Mouse (Mus musculus): Measurements from ENCODE around the gene Mast4. TPM values are rescaled to one million over a fixed set of nuclear protein-coding genes. Genes with fewer than 3 reads are reported as not detected.

Mast4 gene
- polyA plus RNA-seq, 1 experiment from 2014 or later: 31.0 TPM

DNA sequence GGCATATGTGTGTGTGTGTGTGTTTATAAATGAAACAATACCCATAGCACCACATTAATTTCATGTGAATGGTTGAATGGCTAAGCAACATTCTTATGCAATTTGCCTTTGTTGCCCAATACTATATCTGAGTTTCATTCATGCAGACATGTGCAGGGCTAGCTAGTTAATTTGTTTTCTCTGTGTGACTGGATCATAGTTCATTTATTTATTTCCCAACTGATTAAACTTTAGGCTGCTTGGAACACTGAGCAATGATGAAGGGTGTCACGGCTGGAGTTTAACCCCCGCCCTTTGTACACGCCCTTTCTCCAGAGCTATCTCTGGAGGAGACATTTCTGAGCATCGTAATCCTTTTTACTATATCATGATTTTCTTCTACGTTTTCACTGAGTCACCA lies 481.4 kb downstream of the Mast4 start:
- H3K36me3 ChIP-seq (ENCODE audit: control insufficient read depth, insufficient read depth, low read length): peaks cover 2% of the 10 kb centered on the region; the same call in 1 of the 2 replicates
- no peak overlapping the region for H3K4me2 ChIP-seq (replicated peaks; ENCODE audit: low read depth, low read length)
- no peak overlapping the region for H3K4me3 ChIP-seq (ENCODE audit: low read length)
- H3K9ac ChIP-seq (ENCODE audit: low read depth, low read length): no peak overlapping the region
- WGBS: 85% methylated on average over 5 of the region's 5 CpGs
- H3K27me3 ChIP-seq (ENCODE audit: control insufficient read depth, insufficient read depth, low read length): no peaks in the 10 kb centered on the region
- no peak overlapping the region for H3K27ac ChIP-seq (ENCODE audit: low read depth, low read length)
- H3K4me1 ChIP-seq (ENCODE audit: control insufficient read depth, insufficient read depth, low read length): no peaks in the 10 kb centered on the region; the same call in 1 of the 2 replicates
- ATAC-seq (ENCODE audit: low FRiP score, low TSS enrichment): no peak
- no peaks in the 10 kb centered on the region for H3K9me3 ChIP-seq (ENCODE audit: control insufficient read depth, low read length)

DNA sequence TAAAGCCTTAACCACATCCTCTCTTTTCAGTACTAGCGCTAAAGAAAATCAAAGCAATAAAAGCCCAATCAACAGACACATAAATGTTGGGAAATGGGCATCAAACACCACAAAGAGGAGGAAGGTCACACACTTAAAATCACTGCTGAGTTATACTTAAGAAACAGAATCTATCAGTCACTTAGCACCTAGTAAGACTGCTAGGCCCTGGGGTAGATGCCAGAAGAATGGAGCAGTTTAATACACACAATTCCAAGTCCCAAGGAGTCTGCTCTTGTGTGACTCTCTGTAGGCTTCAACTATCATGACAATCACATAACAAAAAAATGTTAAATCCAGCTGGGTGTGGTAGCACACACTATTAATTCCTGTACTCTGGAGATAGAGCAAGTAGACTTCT lies 483.0 kb downstream of the Mast4 start:
- Histone ChIP-seq H3K27ac (ENCODE audit: low read depth, low read length) (no peak overlapping the region), H3K36me3 (ENCODE audit: control insufficient read depth, insufficient read depth, low read length) (peaks cover 2% of the 10 kb centered on the region; the same call in 1 of the 2 replicates), H3K9me3 (ENCODE audit: control insufficient read depth, low read length) (no peaks in the 10 kb centered on the region), H3K4me2 (replicated peaks; ENCODE audit: low read depth, low read length) (no peak overlapping the region), H3K9ac (ENCODE audit: low read depth, low read length) (no peak overlapping the region), H3K27me3 (ENCODE audit: control insufficient read depth, insufficient read depth, low read length) (no peaks in the 10 kb centered on the region), H3K4me1 (ENCODE audit: control insufficient read depth, insufficient read depth, low read length) (no peaks in the 10 kb centered on the region), H3K4me3 (ENCODE audit: low read length) (no peak overlapping the region)
- WGBS: 53% methylated on average over 1 of the region's 1 CpGs
- ATAC-seq (ENCODE audit: low FRiP score, low TSS enrichment): no peak

DNA sequence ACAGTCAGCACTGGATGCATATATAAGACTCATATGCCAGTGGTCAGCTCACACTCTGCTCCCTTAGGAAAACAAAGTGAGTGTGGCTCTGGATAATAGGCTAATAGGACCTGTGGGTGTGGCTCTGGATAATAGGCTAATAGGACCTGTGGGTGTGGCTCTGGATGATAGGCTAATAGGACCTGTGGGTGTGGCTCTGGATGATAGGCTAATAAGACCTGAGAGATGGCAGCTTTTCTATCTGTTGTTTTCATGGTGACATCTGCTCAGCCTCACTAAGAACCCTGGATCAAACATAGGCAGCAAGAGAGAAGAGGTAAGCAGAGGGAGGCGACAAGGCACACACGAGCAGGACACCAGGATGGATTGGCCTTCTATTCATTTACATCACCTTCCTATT lies 483.7 kb downstream of the Mast4 start:
- ATAC-seq (ENCODE audit: low FRiP score, low TSS enrichment): no peak
- 69% methylated on average over 2 of the region's 2 CpGs for WGBS
- Histone ChIP-seq H3K9ac (ENCODE audit: low read depth, low read length) (no peak overlapping the region), H3K9me3 (ENCODE audit: control insufficient read depth, low read length) (no peaks in the 10 kb centered on the region), H3K4me2 (replicated peaks; ENCODE audit: low read depth, low read length) (no peak overlapping the region), H3K27me3 (ENCODE audit: control insufficient read depth, insufficient read depth, low read length) (no peaks in the 10 kb centered on the region), H3K4me3 (ENCODE audit: low read length) (no peak overlapping the region), H3K27ac (ENCODE audit: low read depth, low read length) (no peak overlapping the region), H3K4me1 (ENCODE audit: control insufficient read depth, insufficient read depth, low read length) (no peaks in the 10 kb centered on the region), H3K36me3 (ENCODE audit: control insufficient read depth, insufficient read depth, low read length) (peaks cover 2% of the 10 kb centered on the region; the same call in 1 of the 2 replicates)

DNA sequence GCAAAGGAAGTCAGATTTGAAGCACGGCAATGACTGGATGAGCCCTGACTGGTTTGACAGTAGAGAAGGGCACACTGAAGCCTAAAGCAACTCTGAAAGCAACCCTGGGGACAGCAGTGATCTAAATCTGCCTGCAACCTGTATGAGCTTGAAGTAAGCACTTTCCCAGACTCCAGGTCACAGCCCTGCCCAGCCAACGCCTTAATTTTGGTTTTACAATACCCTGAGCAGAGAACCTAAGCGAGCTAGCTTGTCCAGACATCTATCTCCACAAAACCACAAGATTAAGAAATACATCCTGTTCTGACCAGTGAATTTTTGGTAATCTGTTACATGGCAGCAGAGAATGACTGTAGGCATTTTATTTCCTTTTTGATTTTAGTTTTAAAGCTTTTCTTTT lies 485.2 kb downstream of the Mast4 start:
- Histone ChIP-seq H3K4me3 (ENCODE audit: low read length) (no peak overlapping the region), H3K36me3 (ENCODE audit: control insufficient read depth, insufficient read depth, low read length) (peaks cover 2% of the 10 kb centered on the region; the same call in 1 of the 2 replicates), H3K4me1 (ENCODE audit: control insufficient read depth, insufficient read depth, low read length) (no peaks in the 10 kb centered on the region), H3K4me2 (replicated peaks; ENCODE audit: low read depth, low read length) (no peak overlapping the region), H3K27me3 (ENCODE audit: control insufficient read depth, insufficient read depth, low read length) (no peaks in the 10 kb centered on the region), H3K27ac (ENCODE audit: low read depth, low read length) (no peak overlapping the region), H3K9me3 (ENCODE audit: control insufficient read depth, low read length) (no peaks in the 10 kb centered on the region), H3K9ac (ENCODE audit: low read depth, low read length) (no peak overlapping the region)
- no peak for ATAC-seq (ENCODE audit: low FRiP score, low TSS enrichment)
- WGBS: 64% methylated on average over 3 of the region's 3 CpGs

DNA sequence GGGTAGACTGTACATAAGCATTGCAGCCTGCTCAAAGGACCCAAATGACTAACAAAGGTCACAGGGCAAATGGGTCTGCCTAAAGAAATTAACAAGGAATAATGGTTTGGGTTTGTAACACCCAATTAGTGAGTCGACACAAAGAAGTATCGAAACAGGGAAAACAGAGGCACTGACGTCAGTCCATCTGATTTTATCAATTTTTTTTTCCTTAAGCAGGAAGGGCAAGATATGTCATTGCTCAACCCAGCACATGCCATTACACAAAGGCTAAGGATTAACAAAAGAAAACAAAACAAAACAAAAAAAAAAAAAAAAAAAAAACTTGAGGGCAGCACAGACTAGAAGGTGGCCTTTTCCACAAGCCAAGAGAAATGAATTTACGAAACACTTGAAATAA lies 487.8 kb downstream of the Mast4 start:
- no peaks in the 10 kb centered on the region for H3K36me3 ChIP-seq (ENCODE audit: control insufficient read depth, insufficient read depth, low read length)
- peaks cover 3% of the 10 kb centered on the region; the same call in 1 of the 2 replicates for H3K4me1 ChIP-seq (ENCODE audit: control insufficient read depth, insufficient read depth, low read length)
- no peak overlapping the region for H3K4me2 ChIP-seq (replicated peaks; ENCODE audit: low read depth, low read length)
- no peak overlapping the region for H3K9ac ChIP-seq (ENCODE audit: low read depth, low read length)
- H3K27ac ChIP-seq (ENCODE audit: low read depth, low read length): no peak overlapping the region
- ATAC-seq (ENCODE audit: low FRiP score, low TSS enrichment): no peak
- 85% methylated on average over 4 of the region's 4 CpGs for WGBS
- H3K27me3 ChIP-seq (ENCODE audit: control insufficient read depth, insufficient read depth, low read length): no peaks in the 10 kb centered on the region
- no peak overlapping the region for H3K4me3 ChIP-seq (ENCODE audit: low read length)
- no peaks in the 10 kb centered on the region for H3K9me3 ChIP-seq (ENCODE audit: control insufficient read depth, low read length)

DNA sequence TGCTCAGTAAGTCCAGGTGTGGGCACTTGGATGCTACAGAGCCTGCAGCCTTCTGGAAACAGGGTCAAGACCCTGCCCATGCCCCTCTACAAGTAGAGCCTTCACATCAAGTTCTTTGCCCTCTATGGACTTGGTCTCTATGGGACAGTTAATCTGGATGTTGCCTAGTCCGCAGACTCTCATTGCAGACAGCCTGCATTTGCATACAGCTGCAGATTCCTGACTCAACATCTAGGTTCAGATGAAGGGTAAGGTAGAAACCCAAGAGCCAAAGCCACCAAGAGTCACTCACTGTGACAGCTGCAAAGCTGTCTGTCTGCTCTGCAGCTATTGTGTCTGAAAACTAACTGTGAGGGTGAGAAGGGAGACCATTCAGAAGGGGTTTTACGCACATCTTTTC lies 491.6 kb downstream of the Mast4 start:
- no peak overlapping the region for H3K4me2 ChIP-seq (replicated peaks; ENCODE audit: low read depth, low read length)
- 81% methylated on average over 2 of the region's 2 CpGs for WGBS
- ATAC-seq (ENCODE audit: low FRiP score, low TSS enrichment): no peak
- peaks cover 8% of the 10 kb centered on the region; the same call in 1 of the 2 replicates for H3K4me1 ChIP-seq (ENCODE audit: control insufficient read depth, insufficient read depth, low read length)
- no peak overlapping the region for H3K27ac ChIP-seq (ENCODE audit: low read depth, low read length)
- no peaks in the 10 kb centered on the region for H3K36me3 ChIP-seq (ENCODE audit: control insufficient read depth, insufficient read depth, low read length)
- H3K27me3 ChIP-seq (ENCODE audit: control insufficient read depth, insufficient read depth, low read length): no peaks in the 10 kb centered on the region
- no peak overlapping the region for H3K9ac ChIP-seq (ENCODE audit: low read depth, low read length)
- no peak overlapping the region for H3K4me3 ChIP-seq (ENCODE audit: low read length)
- H3K9me3 ChIP-seq (ENCODE audit: control insufficient read depth, low read length): no peaks in the 10 kb centered on the region

DNA sequence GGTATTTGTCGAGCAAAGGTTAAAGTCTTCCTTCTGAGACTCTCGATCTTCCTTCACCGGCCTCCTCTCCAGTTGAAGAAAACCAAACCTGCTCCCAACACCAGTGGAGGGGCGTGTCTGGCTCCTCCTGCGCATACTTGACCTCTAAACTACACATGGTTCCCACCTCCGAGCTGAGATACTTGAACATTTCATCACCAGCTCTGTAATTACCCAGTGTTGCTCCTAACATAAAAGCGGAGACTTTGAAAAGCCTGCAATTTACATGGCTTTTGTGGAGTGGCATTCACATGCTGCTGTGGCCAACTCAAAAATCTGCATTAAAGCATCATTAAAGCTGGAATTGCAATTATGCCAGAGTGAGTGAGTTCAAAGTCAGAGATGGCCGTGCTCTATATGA lies 492.1 kb downstream of the Mast4 start:
- 52% methylated on average over 8 of the region's 8 CpGs for WGBS
- Histone ChIP-seq H3K9me3 (ENCODE audit: control insufficient read depth, low read length) (no peaks in the 10 kb centered on the region), H3K9ac (ENCODE audit: low read depth, low read length) (no peak overlapping the region), H3K27me3 (ENCODE audit: control insufficient read depth, insufficient read depth, low read length) (no peaks in the 10 kb centered on the region), H3K4me2 (replicated peaks; ENCODE audit: low read depth, low read length) (no peak overlapping the region), H3K4me1 (ENCODE audit: control insufficient read depth, insufficient read depth, low read length) (peaks cover 8% of the 10 kb centered on the region; the same call in 1 of the 2 replicates), H3K36me3 (ENCODE audit: control insufficient read depth, insufficient read depth, low read length) (no peaks in the 10 kb centered on the region), H3K4me3 (ENCODE audit: low read length) (no peak overlapping the region), H3K27ac (ENCODE audit: low read depth, low read length) (no peak overlapping the region)
- ATAC-seq (ENCODE audit: low FRiP score, low TSS enrichment): no peak

DNA sequence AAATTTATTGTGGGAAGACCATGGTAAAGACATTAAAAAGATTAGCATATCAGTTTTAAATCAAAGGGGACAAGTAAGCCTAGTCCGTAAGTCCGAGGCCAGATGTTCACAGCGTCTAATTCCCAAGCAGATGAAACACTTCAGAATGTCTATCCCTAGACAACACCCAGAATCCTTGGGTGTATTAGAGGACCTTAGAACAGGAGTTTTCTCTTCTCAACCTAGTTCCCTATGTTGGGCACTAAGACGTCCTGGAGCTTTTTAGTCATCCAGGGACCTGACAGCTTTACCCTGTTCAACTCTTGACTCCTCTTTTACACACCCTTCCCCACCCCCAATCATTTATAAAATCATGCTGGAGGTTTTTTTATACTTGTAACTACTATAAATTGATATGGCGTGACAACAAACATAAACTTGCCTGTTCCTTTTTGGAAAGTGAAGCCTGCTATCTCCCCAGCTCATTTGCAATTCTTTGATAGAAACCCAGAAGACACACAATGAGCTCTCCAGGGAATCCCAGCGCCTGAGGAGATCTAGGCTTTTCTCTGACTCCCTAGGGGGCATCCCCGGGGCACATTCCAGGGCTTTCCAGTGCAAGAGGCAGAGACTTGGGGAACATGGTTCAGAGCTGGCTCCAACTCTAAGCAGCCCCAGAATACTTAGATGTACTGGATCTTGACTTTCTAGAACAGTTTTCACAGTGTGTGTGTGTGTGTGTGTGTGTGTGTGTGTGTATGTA lies 494.4 kb downstream of the Mast4 start:
- 52% methylated on average over 7 of the region's 7 CpGs for WGBS
- no peak for ATAC-seq (ENCODE audit: low FRiP score, low TSS enrichment)
- H3K27me3 ChIP-seq (ENCODE audit: control insufficient read depth, insufficient read depth, low read length): no peaks in the 10 kb centered on the region
- no peak overlapping the region for H3K9ac ChIP-seq (ENCODE audit: low read depth, low read length)
- no peak overlapping the region for H3K27ac ChIP-seq (ENCODE audit: low read depth, low read length)
- peaks cover 8% of the 10 kb centered on the region; the same call in 1 of the 2 replicates for H3K4me1 ChIP-seq (ENCODE audit: control insufficient read depth, insufficient read depth, low read length)
- no peaks in the 10 kb centered on the region for H3K9me3 ChIP-seq (ENCODE audit: control insufficient read depth, low read length)
- H3K36me3 ChIP-seq (ENCODE audit: control insufficient read depth, insufficient read depth, low read length): no peaks in the 10 kb centered on the region
- no peak overlapping the region for H3K4me3 ChIP-seq (ENCODE audit: low read length)
- no peak overlapping the region for H3K4me2 ChIP-seq (replicated peaks; ENCODE audit: low read depth, low read length)

DNA sequence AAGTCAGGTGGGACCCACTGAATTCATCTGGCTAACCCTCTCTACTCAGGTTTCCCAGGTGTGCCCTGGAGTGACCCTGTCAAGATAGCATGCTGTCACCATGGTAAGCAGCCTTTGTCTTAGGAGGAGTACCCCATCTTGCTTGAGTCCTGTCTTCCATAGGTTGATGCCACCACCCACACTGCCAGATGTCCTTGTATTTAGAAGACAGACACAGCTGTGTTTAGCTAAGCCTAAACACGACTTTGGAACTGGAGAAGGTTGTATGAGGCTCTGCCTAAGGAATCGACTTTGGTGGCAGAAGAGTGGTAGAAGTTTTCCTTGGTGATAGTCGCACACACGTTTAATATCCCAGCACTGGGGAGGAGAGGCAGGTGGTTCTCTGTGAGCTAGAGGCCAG lies 496.9 kb downstream of the Mast4 start:
- Histone ChIP-seq H3K27ac (ENCODE audit: low read depth, low read length) (no peak overlapping the region), H3K4me2 (replicated peaks; ENCODE audit: low read depth, low read length) (no peak overlapping the region), H3K4me3 (ENCODE audit: low read length) (no peak overlapping the region), H3K9ac (ENCODE audit: low read depth, low read length) (no peak overlapping the region), H3K36me3 (ENCODE audit: control insufficient read depth, insufficient read depth, low read length) (no peaks in the 10 kb centered on the region), H3K27me3 (ENCODE audit: control insufficient read depth, insufficient read depth, low read length) (no peaks in the 10 kb centered on the region), H3K9me3 (ENCODE audit: control insufficient read depth, low read length) (no peaks in the 10 kb centered on the region), H3K4me1 (ENCODE audit: control insufficient read depth, insufficient read depth, low read length) (peaks cover 7% of the 10 kb centered on the region; the same call in 1 of the 2 replicates)
- no peak for ATAC-seq (ENCODE audit: low FRiP score, low TSS enrichment)
- WGBS: 59% methylated on average over 4 of the region's 4 CpGs
